Mouse (Mus musculus) activated CD4-positive, CD25-positive, alpha-beta regulatory T cell, adult 4 months (primary cell): ENCODE measurements at regions not wholly inside any gene's neighbourhood (a gene's known extent, or its start where the extent isn't known, plus 50 kb on each side); places are given as distances from the start of the nearest gene placed in this dataset.

ENCODE experiments used
- ATAC-seq: one replicate; pipeline ENCODE4 v1.8.0; 2017

GRCm38 (mm10) chr4:89500232-89500631, 179.0 kb upstream of the Dmrta1 start:
- ATAC-seq, result no peak

- no peak for ATAC-seq
Observed at GRCm38 (mm10) chr4:89490947-89491346, 180.1 kb upstream of the Cdkn2b start.

GRCm38 (mm10) chr4:89487416-89488165, 176.8 kb upstream of the Cdkn2b start:
- ATAC-seq, result no peak

GRCm38 (mm10) chr4:89486963-89487362, 176.1 kb upstream of the Cdkn2b start:
- no peak for ATAC-seq

GRCm38 (mm10) chr4:89485981-89486531, 175.2 kb upstream of the Cdkn2b start:
- peak; percentile 92 for ATAC-seq

- peak; percentile 76 for ATAC-seq
Observed at GRCm38 (mm10) chr4:89478646-89479237, 167.9 kb upstream of the Cdkn2b start.

- no peak for ATAC-seq
Observed at GRCm38 (mm10) chr4:89475848-89476247, 165.0 kb upstream of the Cdkn2b start.

GRCm38 (mm10) chr4:89474836-89475541, 164.2 kb upstream of the Cdkn2b start:
- no peak for ATAC-seq

- ATAC-seq, result no peak
Observed at GRCm38 (mm10) chr4:89471426-89471825, 160.6 kb upstream of the Cdkn2b start.

GRCm38 (mm10) chr4:89470756-89471155, 159.9 kb upstream of the Cdkn2b start:
- no peak for ATAC-seq

GRCm38 (mm10) chr4:89469883-89470282, 159.0 kb upstream of the Cdkn2b start:
- ATAC-seq, result no peak

GRCm38 (mm10) chr4:89469406-89469805, 158.6 kb upstream of the Cdkn2b start:
- ATAC-seq, result no peak

- no peak for ATAC-seq
Observed at GRCm38 (mm10) chr4:89466766-89467165, 155.9 kb upstream of the Cdkn2b start.

- ATAC-seq, result no peak
Observed at GRCm38 (mm10) chr4:89463121-89463520, 152.3 kb upstream of the Cdkn2b start.

GRCm38 (mm10) chr4:89460170-89460762, 149.4 kb upstream of the Cdkn2b start:
- no peak for ATAC-seq

GRCm38 (mm10) chr4:89459346-89459666, 148.5 kb upstream of the Cdkn2b start:
- no peak for ATAC-seq

GRCm38 (mm10) chr4:89458628-89459345, 147.9 kb upstream of the Cdkn2b start:
- peak; percentile 74 for ATAC-seq

GRCm38 (mm10) chr4:89457861-89458260, 147.0 kb upstream of the Cdkn2b start:
- no peak for ATAC-seq

- no peak for ATAC-seq
Observed at GRCm38 (mm10) chr4:89454926-89455325, 144.1 kb upstream of the Cdkn2b start.

- ATAC-seq, result no peak
Observed at GRCm38 (mm10) chr4:89453051-89453450, 142.2 kb upstream of the Cdkn2b start.

GRCm38 (mm10) chr4:89451741-89452140, 140.9 kb upstream of the Cdkn2b start:
- no peak for ATAC-seq

- ATAC-seq, result no peak
Observed at GRCm38 (mm10) chr4:89446765-89447487, 136.1 kb upstream of the Cdkn2b start.
